Mouse (Mus musculus): Measurements from ENCODE around the gene Ralgapa1. TPM values are rescaled to one million over a fixed set of nuclear protein-coding genes. Genes with fewer than 3 reads are reported as not detected.
"Not testable (repeated sequence)": the region's sequence is repeated elsewhere in the genome, so short reads cannot be mapped to it uniquely, and the experiment has no call there.

Ralgapa1 gene
- polyA plus RNA-seq, 1 experiment from 2014 or later: 19.2 TPM

- H3K4me1 ChIP-seq (ENCODE audit: control insufficient read depth, insufficient read depth, low read length); H3K27ac ChIP-seq (replicated peaks; ENCODE audit: low read depth, low read length); H3K4me3 ChIP-seq (ENCODE audit: low read depth, low read length); H3K9ac ChIP-seq (replicated peaks; ENCODE audit: low read length); H3K27me3 ChIP-seq (ENCODE audit: control insufficient read depth, insufficient read depth, low read length); H3K4me2 ChIP-seq (ENCODE audit: low read depth, low read length); DNase-seq (ENCODE audit: low spot score); ATAC-seq (replicated peaks; ENCODE audit: insufficient number of reproducible peaks, low FRiP score, low TSS enrichment, low read depth); H3K9me3 ChIP-seq (replicated peaks; ENCODE audit: control insufficient read depth, low read length); H3K36me3 ChIP-seq (replicated peaks; ENCODE audit: control insufficient read depth, insufficient read depth, low read depth, low read length): not testable (repeated sequence)
- 81% methylated on average over 6 of the region's 6 CpGs for WGBS
These were observed 266.1 kb downstream of the Ralgapa1 start for GRCm38 (mm10) chr12:55554901-55555300.

Small RNA genes within 50 kb of the gene (microRNA-seq; reads per million reads assigned to microRNA genes)
- gene Gm23394 (ENCODE audit: borderline number of aligned reads): not detected

Other genes with a start within 250 kb of the Ralgapa1 start
- gene Insm2, start 221.7 kb downstream of the Ralgapa1 start, polyA plus RNA-seq (2014; fragmentation: Nextera tagmentation; extraction: Ambion mirVana): 0.28 and 0.48 TPM in 2 replicates
- gene Brms1l, start 15.2 kb upstream of the Ralgapa1 start, polyA plus RNA-seq (2014; fragmentation: Nextera tagmentation; extraction: Ambion mirVana): 41.1 and 42.9 TPM in 2 replicates